Mouse (Mus musculus): ENCODE data around the gene 9530068E07Rik. TPM values are rescaled to one million over a fixed set of nuclear protein-coding genes. Genes with fewer than 3 reads are reported as not detected.

The 9530068E07Rik gene
- 201 and 202 TPM in 2 replicates for polyA plus RNA-seq (2014; fragmentation: Nextera tagmentation; extraction: Ambion mirVana)

- H3K4me3 ChIP-seq (ENCODE audit: low read depth, low read length), result peak within 1 kb of the TSS; percentile 96
- peak within 1 kb of the TSS; percentile 70 for H3K4me2 ChIP-seq (ENCODE audit: low read depth, low read length)
- H3K27me3 ChIP-seq (ENCODE audit: control insufficient read depth, insufficient read depth, low read length), result no peaks in the 10 kb centered on the region
- H3K36me3 ChIP-seq (replicated peaks; ENCODE audit: control insufficient read depth, insufficient read depth, low read depth, low read length), result no peaks in the 10 kb centered on the region
- 1% methylated on average over 38 of the region's 38 CpGs for WGBS
- H3K9me3 ChIP-seq (replicated peaks; ENCODE audit: control insufficient read depth, low read length), result no peaks in the 10 kb centered on the region
- peak within 1 kb of the TSS; percentile 98 for H3K9ac ChIP-seq (replicated peaks; ENCODE audit: low read length)
- DNase-seq (ENCODE audit: low spot score) (peak; percentile 97), ATAC-seq (replicated peaks; ENCODE audit: insufficient number of reproducible peaks, low FRiP score, low TSS enrichment, low read depth) (peak; percentile 93)
- H3K4me1 ChIP-seq (ENCODE audit: control insufficient read depth, insufficient read depth, low read length), result no peaks in the 10 kb centered on the region
- peak within 1 kb of the TSS; percentile 81 for H3K27ac ChIP-seq (replicated peaks; ENCODE audit: low read depth, low read length)
Measured at GRCm38 (mm10) chr11:52395940-52396596, at the start of gene 9530068E07Rik. 9530068E07Rik (plus strand) TSS chr11:52396428.

DNA sequence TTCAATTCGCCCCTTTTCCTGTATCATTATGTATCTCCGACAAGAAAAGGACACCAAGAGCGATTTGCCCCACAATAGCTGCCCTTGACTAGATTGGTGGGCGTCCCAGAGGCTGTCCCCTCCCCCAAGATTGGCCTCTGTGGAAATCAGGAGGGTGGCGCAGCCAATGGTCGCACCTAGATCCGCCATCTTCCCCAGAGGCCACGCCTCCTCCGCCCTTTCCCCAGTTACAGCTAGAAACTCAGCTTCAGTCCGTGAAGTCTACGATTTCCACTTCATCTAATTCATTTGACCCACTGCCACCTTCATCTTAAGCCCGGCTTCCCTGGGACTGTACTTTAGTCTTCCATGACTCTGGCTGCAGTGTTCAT, 49.6 kb upstream of the 9530068E07Rik start:
- no peaks in the 10 kb centered on the region for H3K9me3 ChIP-seq (replicated peaks; ENCODE audit: control insufficient read depth, low read length)
- H3K9ac ChIP-seq (replicated peaks; ENCODE audit: low read length), result 0 out of 2 replicates have a peak overlapping the region, but pooled peaks have one; percentile 18
- H3K4me1 ChIP-seq (ENCODE audit: control insufficient read depth, insufficient read depth, low read length), result no peaks in the 10 kb centered on the region
- DNase-seq (ENCODE audit: low spot score) (peak; percentile 77), ATAC-seq (replicated peaks; ENCODE audit: insufficient number of reproducible peaks, low FRiP score, low TSS enrichment, low read depth) (no peak)
- peak overlapping the region; percentile 18; the same call in 1 of the 2 replicates for H3K4me3 ChIP-seq (ENCODE audit: low read depth, low read length)
- no peak overlapping the region for H3K27ac ChIP-seq (replicated peaks; ENCODE audit: low read depth, low read length)
- WGBS, result 8% methylated on average over 12 of the region's 12 CpGs
- no peaks in the 10 kb centered on the region for H3K36me3 ChIP-seq (replicated peaks; ENCODE audit: control insufficient read depth, insufficient read depth, low read depth, low read length)
- peak overlapping the region; percentile 41 for H3K4me2 ChIP-seq (ENCODE audit: low read depth, low read length)
- H3K27me3 ChIP-seq (ENCODE audit: control insufficient read depth, insufficient read depth, low read length), result no peaks in the 10 kb centered on the region

- no peak overlapping the region for H3K4me3 ChIP-seq (ENCODE audit: low read depth, low read length)
- no peak overlapping the region for H3K4me2 ChIP-seq (ENCODE audit: low read depth, low read length)
- H3K4me1 ChIP-seq (ENCODE audit: control insufficient read depth, insufficient read depth, low read length), result no peaks in the 10 kb centered on the region
- no peaks in the 10 kb centered on the region for H3K9me3 ChIP-seq (replicated peaks; ENCODE audit: control insufficient read depth, low read length)
- H3K27me3 ChIP-seq (ENCODE audit: control insufficient read depth, insufficient read depth, low read length), result no peaks in the 10 kb centered on the region
- no peak overlapping the region for H3K9ac ChIP-seq (replicated peaks; ENCODE audit: low read length)
- DNase-seq (ENCODE audit: low spot score), result no peak
- no peak overlapping the region for H3K27ac ChIP-seq (replicated peaks; ENCODE audit: low read depth, low read length)
- no peaks in the 10 kb centered on the region for H3K36me3 ChIP-seq (replicated peaks; ENCODE audit: control insufficient read depth, insufficient read depth, low read depth, low read length)
- WGBS, result 87% methylated on average over 4 of the region's 4 CpGs
- ATAC-seq (replicated peaks; ENCODE audit: insufficient number of reproducible peaks, low FRiP score, low TSS enrichment, low read depth), result no peak
Measured at GRCm38 (mm10) chr11:52348156-52348555, 48.1 kb upstream of the 9530068E07Rik start.

GRCm38 (mm10) chr11:52348724-52349123, 47.5 kb upstream of the 9530068E07Rik start:
- DNase-seq (ENCODE audit: low spot score) (no peak), ATAC-seq (replicated peaks; ENCODE audit: insufficient number of reproducible peaks, low FRiP score, low TSS enrichment, low read depth) (no peak)
- no peaks in the 10 kb centered on the region for H3K9me3 ChIP-seq (replicated peaks; ENCODE audit: control insufficient read depth, low read length)
- H3K4me1 ChIP-seq (ENCODE audit: control insufficient read depth, insufficient read depth, low read length), result no peaks in the 10 kb centered on the region
- 71% methylated on average over 3 of the region's 3 CpGs for WGBS
- no peak overlapping the region for H3K4me2 ChIP-seq (ENCODE audit: low read depth, low read length)
- no peak overlapping the region for H3K4me3 ChIP-seq (ENCODE audit: low read depth, low read length)
- no peaks in the 10 kb centered on the region for H3K27me3 ChIP-seq (ENCODE audit: control insufficient read depth, insufficient read depth, low read length)
- H3K27ac ChIP-seq (replicated peaks; ENCODE audit: low read depth, low read length), result no peak overlapping the region
- no peak overlapping the region for H3K9ac ChIP-seq (replicated peaks; ENCODE audit: low read length)
- no peaks in the 10 kb centered on the region for H3K36me3 ChIP-seq (replicated peaks; ENCODE audit: control insufficient read depth, insufficient read depth, low read depth, low read length)

DNA sequence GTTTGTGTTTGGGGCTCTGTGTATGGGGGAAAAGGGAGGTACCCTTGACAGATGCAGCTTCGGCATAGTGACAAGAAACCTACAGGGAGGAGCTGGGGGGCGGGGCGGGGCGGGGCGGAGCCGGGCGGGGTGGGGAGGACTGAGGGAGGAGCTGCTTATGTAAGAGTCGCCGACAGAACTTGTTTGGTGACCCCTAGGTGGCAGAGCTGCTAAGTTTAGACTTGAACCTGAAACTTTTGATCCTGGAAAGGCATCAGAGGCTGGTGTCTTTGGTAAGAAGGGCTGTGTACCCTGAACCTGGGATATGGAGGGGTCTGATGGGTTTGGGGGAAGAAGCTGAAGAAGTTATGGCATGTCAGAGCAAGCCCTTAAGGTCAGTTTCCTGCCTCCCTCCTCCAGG, 45.3 kb upstream of the 9530068E07Rik start:
- Histone ChIP-seq H3K4me3 (ENCODE audit: low read depth, low read length) (no peak overlapping the region), H3K4me2 (ENCODE audit: low read depth, low read length) (no peak overlapping the region), H3K27me3 (ENCODE audit: control insufficient read depth, insufficient read depth, low read length) (no peaks in the 10 kb centered on the region), H3K9me3 (replicated peaks; ENCODE audit: control insufficient read depth, low read length) (no peaks in the 10 kb centered on the region), H3K36me3 (replicated peaks; ENCODE audit: control insufficient read depth, insufficient read depth, low read depth, low read length) (no peaks in the 10 kb centered on the region), H3K9ac (replicated peaks; ENCODE audit: low read length) (no peak overlapping the region), H3K4me1 (ENCODE audit: control insufficient read depth, insufficient read depth, low read length) (no peaks in the 10 kb centered on the region), H3K27ac (replicated peaks; ENCODE audit: low read depth, low read length) (no peak overlapping the region)
- ATAC-seq (replicated peaks; ENCODE audit: insufficient number of reproducible peaks, low FRiP score, low TSS enrichment, low read depth) (no peak), DNase-seq (ENCODE audit: low spot score) (peak; percentile 61)
- WGBS, result 2% methylated on average over 9 of the region's 9 CpGs

GRCm38 (mm10) chr11:52352271-52352670, 44.0 kb upstream of the 9530068E07Rik start:
- H3K9me3 ChIP-seq (replicated peaks; ENCODE audit: control insufficient read depth, low read length), result no peaks in the 10 kb centered on the region
- H3K36me3 ChIP-seq (replicated peaks; ENCODE audit: control insufficient read depth, insufficient read depth, low read depth, low read length), result no peaks in the 10 kb centered on the region
- DNase-seq (ENCODE audit: low spot score), result no peak
- no peak overlapping the region for H3K4me3 ChIP-seq (ENCODE audit: low read depth, low read length)
- ATAC-seq (replicated peaks; ENCODE audit: insufficient number of reproducible peaks, low FRiP score, low TSS enrichment, low read depth), result no peak
- no peak overlapping the region for H3K4me2 ChIP-seq (ENCODE audit: low read depth, low read length)
- no peak overlapping the region for H3K27ac ChIP-seq (replicated peaks; ENCODE audit: low read depth, low read length)
- no peak overlapping the region for H3K9ac ChIP-seq (replicated peaks; ENCODE audit: low read length)
- no peaks in the 10 kb centered on the region for H3K27me3 ChIP-seq (ENCODE audit: control insufficient read depth, insufficient read depth, low read length)
- no peaks in the 10 kb centered on the region for H3K4me1 ChIP-seq (ENCODE audit: control insufficient read depth, insufficient read depth, low read length)
- 93% methylated on average over 3 of the region's 3 CpGs for whole genome bisulfite sequencing

- WGBS, result 81% methylated on average over 5 of the region's 5 CpGs
- no peak overlapping the region for H3K27ac ChIP-seq (replicated peaks; ENCODE audit: low read depth, low read length)
- DNase-seq (ENCODE audit: low spot score) (no peak), ATAC-seq (replicated peaks; ENCODE audit: insufficient number of reproducible peaks, low FRiP score, low TSS enrichment, low read depth) (no peak)
- no peaks in the 10 kb centered on the region for H3K4me1 ChIP-seq (ENCODE audit: control insufficient read depth, insufficient read depth, low read length)
- H3K4me2 ChIP-seq (ENCODE audit: low read depth, low read length), result no peak overlapping the region
- no peak overlapping the region for H3K4me3 ChIP-seq (ENCODE audit: low read depth, low read length)
- H3K36me3 ChIP-seq (replicated peaks; ENCODE audit: control insufficient read depth, insufficient read depth, low read depth, low read length), result no peaks in the 10 kb centered on the region
- H3K9ac ChIP-seq (replicated peaks; ENCODE audit: low read length), result no peak overlapping the region
- no peaks in the 10 kb centered on the region for H3K27me3 ChIP-seq (ENCODE audit: control insufficient read depth, insufficient read depth, low read length)
- H3K9me3 ChIP-seq (replicated peaks; ENCODE audit: control insufficient read depth, low read length), result no peaks in the 10 kb centered on the region
Measured at GRCm38 (mm10) chr11:52354644-52355043, 41.6 kb upstream of the 9530068E07Rik start.

- Histone ChIP-seq H3K4me1 (ENCODE audit: control insufficient read depth, insufficient read depth, low read length) (no peaks in the 10 kb centered on the region), H3K4me2 (ENCODE audit: low read depth, low read length) (no peak overlapping the region), H3K4me3 (ENCODE audit: low read depth, low read length) (no peak overlapping the region), H3K9me3 (replicated peaks; ENCODE audit: control insufficient read depth, low read length) (no peaks in the 10 kb centered on the region), H3K9ac (replicated peaks; ENCODE audit: low read length) (no peak overlapping the region), H3K27ac (replicated peaks; ENCODE audit: low read depth, low read length) (no peak overlapping the region), H3K36me3 (replicated peaks; ENCODE audit: control insufficient read depth, insufficient read depth, low read depth, low read length) (no peaks in the 10 kb centered on the region), H3K27me3 (ENCODE audit: control insufficient read depth, insufficient read depth, low read length) (no peaks in the 10 kb centered on the region)
- WGBS, result 90% methylated on average over 1 of the region's 1 CpGs
- DNase-seq (ENCODE audit: low spot score), result no peak
- ATAC-seq (replicated peaks; ENCODE audit: insufficient number of reproducible peaks, low FRiP score, low TSS enrichment, low read depth), result no peak
Measured at GRCm38 (mm10) chr11:52355601-52356000, 40.6 kb upstream of the 9530068E07Rik start.
